Mouse (Mus musculus) forebrain, embryonic 11.5 days (tissue): ENCODE measurements at regions not wholly inside any gene's neighbourhood (a gene's known extent, or its start where the extent isn't known, plus 50 kb on each side); places are given as distances from the start of the nearest gene placed in this dataset.

Experiments
- ATAC-seq: fragments of 200-750 bp; cut with Nextera tagmentation; replicated peaks from 2 replicates; pipeline ENCODE4 v1.8.0; 2017; ENCODE audit warnings: moderate TSS enrichment; ENCODE audit not compliant: low FRiP score
- DNase-seq: peaks from one replicate; pipeline ENCODE4 v3.0.0-alpha.2; 2017; ENCODE audit warnings: low spot score
- H3K27ac ChIP-seq: fragments of 300-500 bp; sonication (generic); 2 replicates; pipeline ENCODE4 v1.5.1; 2014; ENCODE audit warnings: low read depth, low read length
- H3K27me3 ChIP-seq: fragments of 300-500 bp; sonication (generic); 2 replicates; pipeline ENCODE4 v1.6.1; 2014; ENCODE audit warnings: mild to moderate bottlenecking, low read length, mixed read lengths; ENCODE audit not compliant: control insufficient read depth, insufficient read depth
- H3K36me3 ChIP-seq: fragments of 300-500 bp; sonication (generic); 2 replicates; pipeline ENCODE4 v1.6.1; 2014; ENCODE audit warnings: mild to moderate bottlenecking, low read length, moderate library complexity, mixed read lengths; ENCODE audit not compliant: control insufficient read depth, insufficient read depth
- H3K4me1 ChIP-seq: fragments of 300-500 bp; sonication (generic); replicated peaks from 2 replicates; pipeline ENCODE4 v1.6.1; 2014; ENCODE audit warnings: low read length, mixed read lengths; ENCODE audit not compliant: control insufficient read depth, insufficient read depth
- H3K4me2 ChIP-seq: fragments of 300-500 bp; sonication (generic); 2 replicates; pipeline ENCODE4 v1.6.1; 2014; ENCODE audit warnings: low read depth, mild to moderate bottlenecking, low read length, moderate library complexity, mixed read lengths; ENCODE audit not compliant: severe bottlenecking
- H3K4me3 ChIP-seq: fragments of 300-500 bp; sonication (generic); 2 replicates; pipeline ENCODE4 v1.5.1; 2014; ENCODE audit warnings: low read depth, low read length
- H3K9ac ChIP-seq: fragments of 300-500 bp; sonication (generic); 2 replicates; pipeline ENCODE4 v1.6.1; 2014; ENCODE audit warnings: low read length
- H3K9me3 ChIP-seq: fragments of 300-500 bp; sonication (generic); 2 replicates; pipeline ENCODE4 v1.6.1; 2016; ENCODE audit warnings: low read length, mixed read lengths; ENCODE audit not compliant: control insufficient read depth
- WGBS: fragments of 180-500 bp; shearing (Covaris S2); extraction: QIAGEN DNeasy Blood & Tissue Kit; methylation state at CpG from one replicate; pipeline ENCODE4 v1.1.7; 2014; 5-methylcytosine and 5-hydroxymethylcytosine counted together

GRCm38 (mm10) chr4:26841761-26842160, 495.1 kb upstream of the Manea start:
- no peak overlapping the region for H3K4me3 ChIP-seq
- no peak for ATAC-seq
- H3K27ac ChIP-seq, result no peak overlapping the region
- no peaks in the 10 kb centered on the region for H3K36me3 ChIP-seq
- H3K9me3 ChIP-seq, result no peaks in the 10 kb centered on the region
- H3K4me2 ChIP-seq, result no peak overlapping the region
- H3K4me1 ChIP-seq, result no peaks in the 10 kb centered on the region
- DNase-seq, result no peak
- WGBS, result 90% methylated on average over 1 of the region's 1 CpGs
- no peak overlapping the region for H3K9ac ChIP-seq
- no peaks in the 10 kb centered on the region for H3K27me3 ChIP-seq

- H3K27ac ChIP-seq, result no peak overlapping the region
- no peaks in the 10 kb centered on the region for H3K4me1 ChIP-seq
- 93% methylated on average over 3 of the region's 3 CpGs for WGBS
- no peak overlapping the region for H3K4me2 ChIP-seq
- no peaks in the 10 kb centered on the region for H3K36me3 ChIP-seq
- no peak for ATAC-seq
- H3K4me3 ChIP-seq, result no peak overlapping the region
- no peak overlapping the region for H3K9ac ChIP-seq
- no peaks in the 10 kb centered on the region for H3K27me3 ChIP-seq
- no peaks in the 10 kb centered on the region for H3K9me3 ChIP-seq
- no peak for DNase-seq
Measured at GRCm38 (mm10) chr4:26800831-26801230, 454.1 kb upstream of the Manea start.

GRCm38 (mm10) chr4:26793181-26793824, 446.6 kb upstream of the Manea start:
- WGBS, result 85% methylated on average over 1 of the region's 1 CpGs
- no peaks in the 10 kb centered on the region for H3K4me1 ChIP-seq
- H3K9me3 ChIP-seq, result no peaks in the 10 kb centered on the region
- no peaks in the 10 kb centered on the region for H3K27me3 ChIP-seq
- H3K36me3 ChIP-seq, result no peaks in the 10 kb centered on the region
- no peak overlapping the region for H3K9ac ChIP-seq
- H3K4me3 ChIP-seq, result no peak overlapping the region
- no peak overlapping the region for H3K4me2 ChIP-seq
- DNase-seq (no peak), ATAC-seq (no peak)
- no peak overlapping the region for H3K27ac ChIP-seq

GRCm38 (mm10) chr4:26767896-26768295, 421.2 kb upstream of the Manea start:
- H3K4me1 ChIP-seq, result 0 out of 2 replicates have a peak, but pooled peaks cover 2% of the 10 kb centered on the region
- 68% methylated on average over 2 of the region's 2 CpGs for WGBS
- no peak for ATAC-seq
- no peak overlapping the region for H3K4me3 ChIP-seq
- no peak overlapping the region for H3K4me2 ChIP-seq
- no peak for DNase-seq
- H3K9ac ChIP-seq, result no peak overlapping the region
- H3K9me3 ChIP-seq, result no peaks in the 10 kb centered on the region
- H3K27me3 ChIP-seq, result no peaks in the 10 kb centered on the region
- no peak overlapping the region for H3K27ac ChIP-seq
- H3K36me3 ChIP-seq, result no peaks in the 10 kb centered on the region

- 32% methylated on average over 16 of the region's 16 CpGs for WGBS
- no peak for DNase-seq
- H3K4me3 ChIP-seq, result no peak overlapping the region
- peak; percentile 64 for ATAC-seq
- no peak overlapping the region for H3K9ac ChIP-seq
- H3K27me3 ChIP-seq, result no peaks in the 10 kb centered on the region
- peak overlapping the region; percentile 31; the same call in 1 of the 2 replicates for H3K4me2 ChIP-seq
- H3K4me1 ChIP-seq, result 0 out of 2 replicates have a peak, but pooled peaks cover 2% of the 10 kb centered on the region
- H3K9me3 ChIP-seq, result no peaks in the 10 kb centered on the region
- no peak overlapping the region for H3K27ac ChIP-seq
- no peaks in the 10 kb centered on the region for H3K36me3 ChIP-seq
Measured at GRCm38 (mm10) chr4:26766235-26767228, 419.8 kb upstream of the Manea start.

GRCm38 (mm10) chr4:26740815-26741214, 394.1 kb upstream of the Manea start:
- no peak overlapping the region for H3K4me2 ChIP-seq
- ATAC-seq (no peak), DNase-seq (no peak)
- H3K4me1 ChIP-seq, result no peaks in the 10 kb centered on the region
- no peak overlapping the region for H3K27ac ChIP-seq
- no peaks in the 10 kb centered on the region for H3K27me3 ChIP-seq
- H3K9ac ChIP-seq, result no peak overlapping the region
- H3K36me3 ChIP-seq, result no peaks in the 10 kb centered on the region
- no peak overlapping the region for H3K4me3 ChIP-seq
- WGBS, result 90% methylated on average over 3 of the region's 3 CpGs
- no peaks in the 10 kb centered on the region for H3K9me3 ChIP-seq

- H3K36me3 ChIP-seq, result no peaks in the 10 kb centered on the region
- no peak overlapping the region for H3K27ac ChIP-seq
- H3K4me2 ChIP-seq, result no peak overlapping the region
- H3K4me1 ChIP-seq, result no peaks in the 10 kb centered on the region
- H3K27me3 ChIP-seq, result no peaks in the 10 kb centered on the region
- no peak overlapping the region for H3K4me3 ChIP-seq
- H3K9me3 ChIP-seq, result no peaks in the 10 kb centered on the region
- ATAC-seq (no peak), DNase-seq (no peak)
- WGBS, result 84% methylated on average over 3 of the region's 3 CpGs
- H3K9ac ChIP-seq, result no peak overlapping the region
Measured at GRCm38 (mm10) chr4:26736381-26736780, 389.7 kb upstream of the Manea start.

- Histone ChIP-seq H3K4me2 (no peak overlapping the region), H3K4me3 (no peak overlapping the region), H3K4me1 (no peaks in the 10 kb centered on the region), H3K9ac (no peak overlapping the region), H3K27me3 (no peaks in the 10 kb centered on the region), H3K36me3 (no peaks in the 10 kb centered on the region), H3K27ac (no peak overlapping the region), H3K9me3 (no peaks in the 10 kb centered on the region)
- DNase-seq, result no peak
- no peak for ATAC-seq
- 82% methylated on average over 3 of the region's 3 CpGs for WGBS
Measured at GRCm38 (mm10) chr4:26714437-26714836, 367.7 kb upstream of the Manea start.
